In genomic region chr13:101738769-101739168, GRCm38 (mm10) we compare ENCODE assay signal across 13 mouse cellular contexts. TPM values are rescaled to one million over a fixed set of nuclear protein-coding genes. Genes with fewer than 3 reads are reported as not detected.
A peak's percentile ranks its signal among the peaks of the same experiment; 100 is the strongest.
DNase-seq lines count a peak whose midpoint lies in the region; ATAC-seq and TF ChIP-seq lines count a peak whose summit lies in the region.
"Had no signal": no experiment of that assay in that cellular context is flagged by ENCODE, and none has a peak within 500 bp of the region (broad histone marks: within the 10 kb centered on the region; RNA-seq: fewer than 3 reads in every experiment).

No protein-coding gene starts in this region.

- H3K4me3 ChIP-seq in heart, embryonic 11.5 days (ENCODE audit: low read depth, low read length): no peak overlapping the region
- H3K4me3 ChIP-seq in layer of hippocampus, adult 2 months: no peak overlapping the region
- H3K4me3 ChIP-seq: heart, embryonic 10.5 days; midbrain, embryonic 10.5 days; neural tube, embryonic 15.5 days had no signal

- no peak overlapping the region for H3K27ac ChIP-seq in heart, embryonic 11.5 days (ENCODE audit: low read depth, low read length)
- peak overlapping the region; percentile 40; the same call in 1 of the 2 replicates for H3K27ac ChIP-seq in layer of hippocampus, adult 2 months
- H3K27ac ChIP-seq: heart, embryonic 10.5 days; midbrain, embryonic 10.5 days; neural tube, embryonic 15.5 days had no signal

- no peak for TF ChIP-seq CTCF in layer of hippocampus, adult 2 months (conservative IDR thresholded peaks at IDR 0.05)

- WGBS in heart, embryonic 11.5 days (ENCODE audit: insufficient replicate concordance): 92% methylated on average over 6 of the region's 6 CpGs

- no peak overlapping the region for H3K9ac ChIP-seq in heart, embryonic 11.5 days (ENCODE audit: low read depth, low read length)
- H3K9ac ChIP-seq: neural tube, embryonic 15.5 days had no signal

- H3K27me3 ChIP-seq in heart, embryonic 11.5 days (ENCODE audit: control insufficient read depth, insufficient read depth, low read length): no peaks in the 10 kb centered on the region
- H3K27me3 ChIP-seq: CH12.LX; neural tube, embryonic 15.5 days had no signal

- no peaks in the 10 kb centered on the region for H3K9me3 ChIP-seq in heart, embryonic 11.5 days (replicated peaks; ENCODE audit: control insufficient read depth, low read length)
- H3K9me3 ChIP-seq: heart, embryonic 10.5 days; midbrain, embryonic 10.5 days; neural tube, embryonic 15.5 days had no signal

- 0 out of 2 replicates have a peak, but pooled peaks cover 3% of the 10 kb centered on the region for H3K4me1 ChIP-seq in heart, embryonic 11.5 days (ENCODE audit: control insufficient read depth, insufficient read depth, low read length)

- no peak for ATAC-seq in heart, embryonic 11.5 days (replicated peaks; ENCODE audit: insufficient number of reproducible peaks, low FRiP score, low TSS enrichment)

- no peaks in the 10 kb centered on the region for H3K36me3 ChIP-seq in heart, embryonic 11.5 days (ENCODE audit: control insufficient read depth, insufficient read depth, low read length)
- H3K36me3 ChIP-seq: heart, embryonic 10.5 days; midbrain, embryonic 10.5 days; neural tube, embryonic 15.5 days had no signal

- DNase-seq in heart, adult 11 months: peak; percentile 96
- DNase-seq in layer of hippocampus, adult 2 months (ENCODE audit: low spot score in 2 of 2): no peak
- no peak for DNase-seq in layer of hippocampus, postnatal 25 days (ENCODE audit: extremely low spot score in 1 of 2, low spot score in 1 of 2)
- DNase-seq in adrenal gland, postnatal 36 days: peak; percentile 58 to 63
- peak; percentile 74 for DNase-seq in gastrocnemius, postnatal 25 days
- no peak for DNase-seq in ovary, postnatal 14 days (ENCODE audit: low spot score)
- DNase-seq in yolk sac, embryonic 10.5 days (ENCODE audit: low spot score): no peak
- DNase-seq: cerebellum, adult 9-10 months had no signal

- no peak overlapping the region for H3K4me2 ChIP-seq in heart, embryonic 11.5 days
- H3K4me2 ChIP-seq: neural tube, embryonic 15.5 days had no signal

RNA-seq across cellular contexts. Expression of gene Pik3r1, which starts 29.2 kb away (rescaled TPM):
- 11.5 and 16.6 TPM in 2 replicates for polyA plus RNA-seq in heart, embryonic 11.5 days (2014; fragmentation: Nextera tagmentation; extraction: Ambion mirVana)
- total RNA-seq in layer of hippocampus, adult 2 months (2021): 10 to 100 TPM; 79.8 to 80.8 TPM
- total RNA-seq in layer of hippocampus, postnatal 25 days (2021): 10 to 100 TPM; 83.9 to 85.4 TPM
- total RNA-seq in adrenal gland, postnatal 36 days (2021): 100 to 1,000 TPM in 1 of 2 experiments, 10 to 100 TPM in 1; 86.3 to 152 TPM
- total RNA-seq in gastrocnemius, postnatal 25 days (2021): 10 to 100 TPM; 25.4 to 27.0 TPM

Comparison
In these comparisons a context has a peak if more than half of its experiments do, and no peak if none do; other contexts are left out.
1. DNase-seq: peak in heart, adult 11 months (single experiment), adrenal gland, postnatal 36 days (2 of 2) and gastrocnemius, postnatal 25 days (single experiment); none in layer of hippocampus, adult 2 months (0 of 2), layer of hippocampus, postnatal 25 days (0 of 2), ovary, postnatal 14 days (single experiment) and yolk sac, embryonic 10.5 days (single experiment).